Mouse (Mus musculus) CH12.LX (cell line): ENCODE results near the gene Scyl1. TPM values are rescaled to one million over a fixed set of nuclear protein-coding genes. Genes with fewer than 3 reads are reported as not detected.
A peak's percentile ranks its signal among the peaks of the same experiment; 100 is the strongest.

Experiments
- DNase-seq: peaks from one replicate; pipeline ENCODE4 v3.0.0-alpha.2; 2013; ENCODE audit errors: extremely low read depth
- H3K27ac ChIP-seq: 2 replicates; pipeline ENCODE4 v1.5.1; 2012; ENCODE audit warnings: low read depth, mild to moderate bottlenecking, control low read depth, moderate library complexity; ENCODE audit not compliant: insufficient read depth
- H3K27me3 ChIP-seq: replicated peaks from 2 replicates; pipeline ENCODE3; 2012; ENCODE audit warnings: inconsistent platforms
- H3K36me3 ChIP-seq, 2 experiments: replicated peaks in 1 of 2; 2 replicates each; pipeline versions ENCODE3 to v1.6.1; 2012; ENCODE audit warnings: inconsistent platforms in 1 of 2, low read length in 1 of 2, mild to moderate bottlenecking in 1 of 2, mixed read lengths in 1 of 2, moderate library complexity in 1 of 2; ENCODE audit not compliant: control insufficient read depth in 1 of 2, insufficient read depth in 1 of 2
- H3K4me1 ChIP-seq, 2 experiments: 2 replicates each; pipeline ENCODE4 v1.6.1; 2012; ENCODE audit warnings: inconsistent platforms in 1 of 2, moderate library complexity in 1 of 2; ENCODE audit not compliant: insufficient read depth in 2 of 2, control insufficient read depth in 1 of 2
- H3K4me2 ChIP-seq: 2 replicates; pipeline ENCODE4 v1.6.1; 2012; ENCODE audit warnings: low read depth, mild to moderate bottlenecking, control low read depth; ENCODE audit not compliant: poor library complexity, insufficient read depth, severe bottlenecking
- H3K4me3 ChIP-seq, 3 experiments: fragments of 150-350 bp in 1 of 3; sonication (generic) in 1 of 3; replicated peaks in 1 of 3; 2 replicates each; pipeline versions ENCODE3 to v1.5.1; 2011 to 2012; ENCODE audit warnings: low read depth in 2 of 3, low read length in 2 of 3, mild to moderate bottlenecking in 2 of 3, moderate library complexity in 2 of 3, control low read depth in 1 of 3, improper control_type of control experiment in 1 of 3, inconsistent platforms in 1 of 3, mixed read lengths in 1 of 3; ENCODE audit not compliant: poor library complexity in 1 of 3
- H3K79me2 ChIP-seq: replicated peaks from 2 replicates; pipeline ENCODE4 v1.6.1; 2012; ENCODE audit warnings: mild to moderate bottlenecking, moderate library complexity; ENCODE audit not compliant: control insufficient read depth, poor library complexity, insufficient read depth, severe bottlenecking; ENCODE audit errors: extremely low read depth
- H3K9ac ChIP-seq: 2 replicates; pipeline ENCODE4 v1.6.1; 2012; ENCODE audit warnings: low read depth, mild to moderate bottlenecking, control low read depth, moderate library complexity; ENCODE audit not compliant: insufficient read depth
- H3K9me3 ChIP-seq: replicated peaks from 2 replicates; pipeline ENCODE3; 2012; ENCODE audit warnings: low read length, inconsistent platforms, mixed read lengths
- BHLHE40 ChIP-seq: IDR thresholded peaks from 2 replicates; pipeline ENCODE4 v1.6.1; 2011; ENCODE audit warnings: mild to moderate bottlenecking, low read depth, low read length, improper control_type of control experiment
- CHD1 ChIP-seq: IDR thresholded peaks from 2 replicates; pipeline ENCODE4 v1.6.1; 2012; ENCODE audit warnings: low read depth, low read length, improper control_type of control experiment, inconsistent platforms
- CHD2 ChIP-seq: IDR thresholded peaks from 2 replicates; pipeline ENCODE4 v1.6.1; 2011; ENCODE audit warnings: low read length, improper control_type of control experiment
- CTCF ChIP-seq, 2 experiments: IDR thresholded peaks in 1 of 2; conservative IDR thresholded peaks in 1 of 2; 2 replicates each; pipeline ENCODE4 v1.5.1; 2011 to 2012; ENCODE audit warnings: low read depth in 2 of 2, low read length in 2 of 2, improper control_type of control experiment in 1 of 2, inconsistent platforms in 1 of 2, mild to moderate bottlenecking in 1 of 2, moderate library complexity in 1 of 2
- ELF1 ChIP-seq: IDR thresholded peaks from 2 replicates; pipeline ENCODE4 v1.6.1; 2014; ENCODE audit warnings: low read depth, mild to moderate bottlenecking, inconsistent platforms, low read length, improper control_type of control experiment
- ETS1 ChIP-seq: conservative IDR thresholded peaks from 2 replicates; pipeline ENCODE4 v1.6.1; 2012; ENCODE audit warnings: low read depth, mild to moderate bottlenecking, inconsistent platforms, low read length, improper control_type of control experiment, moderate library complexity
- HCFC1 ChIP-seq: IDR thresholded peaks from 2 replicates; pipeline ENCODE4 v1.6.1; 2012; ENCODE audit warnings: low read depth, mild to moderate bottlenecking, inconsistent platforms, low read length, improper control_type of control experiment
- JUN ChIP-seq: IDR thresholded peaks from 2 replicates; pipeline ENCODE4 v1.6.1; 2011; ENCODE audit warnings: low read depth, mild to moderate bottlenecking, low read length, improper control_type of control experiment, moderate library complexity; ENCODE audit not compliant: insufficient read depth
- JUND ChIP-seq: conservative IDR thresholded peaks from 2 replicates; pipeline ENCODE4 v1.6.1; 2011; ENCODE audit warnings: low read depth, low read length, improper control_type of control experiment
- KAT2A ChIP-seq: IDR thresholded peaks from 2 replicates; pipeline ENCODE4 v1.6.1; 2012; ENCODE audit warnings: low read length, improper control_type of control experiment, inconsistent platforms; ENCODE audit not compliant: insufficient replicate concordance
- MAFK ChIP-seq: IDR thresholded peaks from 2 replicates; pipeline ENCODE4 v1.6.1; 2011; ENCODE audit warnings: low read length, improper control_type of control experiment; ENCODE audit not compliant: insufficient replicate concordance
- MAZ ChIP-seq: IDR thresholded peaks from 2 replicates; pipeline ENCODE4 v1.6.1; 2012; ENCODE audit warnings: low read depth, mild to moderate bottlenecking, inconsistent platforms, low read length, improper control_type of control experiment, moderate library complexity
- MEF2A ChIP-seq: IDR thresholded peaks from 2 replicates; pipeline ENCODE4 v1.6.1; 2014; ENCODE audit warnings: low read depth, mild to moderate bottlenecking, inconsistent platforms, low read length, improper control_type of control experiment, borderline replicate concordance
- MXI1 ChIP-seq: IDR thresholded peaks from 2 replicates; pipeline ENCODE4 v1.6.1; 2011; ENCODE audit warnings: mild to moderate bottlenecking, low read depth, low read length, improper control_type of control experiment
- MYC ChIP-seq: IDR thresholded peaks from 2 replicates; pipeline ENCODE4 v1.6.1; 2011; ENCODE audit warnings: low read depth, mild to moderate bottlenecking, improper control_type of control experiment, low read length
- NRF1 ChIP-seq: IDR thresholded peaks from 2 replicates; pipeline ENCODE4 v1.6.1; 2014; ENCODE audit warnings: low read depth, mild to moderate bottlenecking, inconsistent platforms, low read length, improper control_type of control experiment, moderate library complexity
- POLR2A ChIP-seq: IDR thresholded peaks from 2 replicates; pipeline ENCODE4 v1.6.1; 2011; ENCODE audit warnings: low read depth, mild to moderate bottlenecking, improper control_type of control experiment, low read length
- RAD21 ChIP-seq: IDR thresholded peaks from 2 replicates; pipeline ENCODE4 v1.6.1; 2011; ENCODE audit warnings: low read depth, mild to moderate bottlenecking, low read length, improper control_type of control experiment, moderate library complexity
- RCOR1 ChIP-seq: conservative IDR thresholded peaks from 2 replicates; pipeline ENCODE4 v1.6.1; 2012; ENCODE audit warnings: low read depth, mild to moderate bottlenecking, inconsistent platforms, low read length, improper control_type of control experiment
- SIN3A ChIP-seq: IDR thresholded peaks from 2 replicates; pipeline ENCODE4 v1.6.1; 2012; ENCODE audit warnings: low read length, improper control_type of control experiment, inconsistent platforms
- SMC3 ChIP-seq: IDR thresholded peaks from 2 replicates; pipeline ENCODE4 v1.6.1; 2011; ENCODE audit warnings: low read depth, low read length, improper control_type of control experiment
- UBTF ChIP-seq: IDR thresholded peaks from 2 replicates; pipeline ENCODE4 v1.6.1; 2012; ENCODE audit warnings: low read depth, mild to moderate bottlenecking, inconsistent platforms, low read length, improper control_type of control experiment, moderate library complexity
- USF1 ChIP-seq: IDR thresholded peaks from 2 replicates; pipeline ENCODE4 v1.6.1; 2014; ENCODE audit warnings: low read depth, mild to moderate bottlenecking, inconsistent platforms, low read length, improper control_type of control experiment
- ZC3H11A ChIP-seq: IDR thresholded peaks from 2 replicates; pipeline ENCODE4 v1.6.1; 2012; ENCODE audit warnings: low read depth, mild to moderate bottlenecking, inconsistent platforms, low read length, improper control_type of control experiment
- ZMIZ1 ChIP-seq: IDR thresholded peaks from 2 replicates; pipeline ENCODE4 v1.6.1; 2012; ENCODE audit warnings: low read depth, mild to moderate bottlenecking, inconsistent platforms, low read length, improper control_type of control experiment
- dilution Hi-C: fragments of 300-500 bp; cut with MboI; formaldehyde crosslinking; loops from 2 replicates; pipeline ENCODE4 v1.14.3; 2020; ENCODE audit warnings: low sequenced_read_pairs; ENCODE audit not compliant: extremely low pct_unique_long_range_greater_than_20kb, extremely low pct_ligation_motif_present
- in situ Hi-C: fragments of 300-500 bp; cut with MboI; formaldehyde crosslinking; loops from 3 replicates; pipeline ENCODE4 v1.14.3; 2019; ENCODE audit warnings: low sequenced_read_pairs, low pct_ligation_motif_present, low pct_unique_long_range_greater_than_20kb, mixed read lengths
- polyA plus RNA-seq: library from polyadenylated mRNA; unstranded; fragments of >175 nt; gene quantifications from 2 replicates; pipeline ENCODE4 v1.2.1, GENCODE M21; 2012; ENCODE audit warnings: low read depth; ENCODE audit not compliant: insufficient read length
- total RNA-seq, 2 experiments: library from RNA; depleted of rRNA; stranded (reverse); fragments of 300-350 nt in 1 of 2; fragments of >200 nt in 1 of 2; gene quantifications; 2 replicates each; pipeline ENCODE4 v1.2.3; 2012 to 2014

Gene Scyl1
- total and polyA plus RNA-seq, 3 experiments, result 35.1 to 56.1 (median 49.8) TPM

DNA sequence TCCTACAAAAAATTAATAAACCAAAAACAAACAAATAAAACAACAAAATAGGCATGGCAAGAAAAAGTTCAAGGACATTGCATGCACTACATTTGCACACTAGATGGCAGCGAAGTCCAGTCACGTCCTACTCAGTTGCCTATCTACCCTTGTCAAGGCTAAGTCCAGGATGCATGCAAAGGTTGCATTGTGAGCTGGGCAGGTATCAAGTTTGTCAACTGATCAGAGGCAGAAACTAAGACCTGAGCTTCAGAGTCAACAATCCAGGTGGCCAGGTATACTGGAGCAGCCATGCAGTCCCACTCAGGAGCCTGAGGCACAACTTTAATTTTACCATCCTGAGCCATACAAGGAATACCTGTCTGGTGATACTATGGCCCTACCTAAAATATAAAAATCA is 21.9 kb upstream of the Scyl1 start:
- dilution Hi-C loops, result no loop called here

GRCm38 (mm10) chr19:5791329-5791728 is 20.1 kb upstream of the Scyl1 start:
- Histone ChIP-seq H3K79me2 (peaks cover 8% of the 10 kb centered on the region; the same call in 1 of the 2 replicates), H3K4me3 (no peak overlapping the region), H3K9ac (no peak overlapping the region), H3K27ac (no peak overlapping the region), H3K9me3 (no peaks in the 10 kb centered on the region), H3K27me3 (no peaks in the 10 kb centered on the region), H3K4me1 (peaks cover 11 to 56% of the 10 kb centered on the region in 2 experiments), H3K36me3 (peaks cover 10 to 14% of the 10 kb centered on the region in 2 experiments), H3K4me2 (no peak overlapping the region)
- TF ChIP-seq MYC (0 out of 2 replicates have a peak, but pooled peaks have one; percentile 23), BHLHE40 (no peak), ZMIZ1 (no peak), ZC3H11A (no peak), USF1 (no peak), CTCF (conservative IDR thresholded peaks at IDR 0.05 in 1 of 2, IDR thresholded peaks at IDR 0.05 in 1 of 2; ENCODE audit: low read depth in 2 of 2, low read length in 2 of 2) (peak; percentile 22 to 41; a peak in 3 of 4 replicates), SMC3 (no peak), POLR2A (no peak), MAFK (no peak), KAT2A (no peak), NRF1 (no peak), MXI1 (no peak), HCFC1 (no peak), ETS1 (no peak), RAD21 (no peak; the same call in 1 of the 2 replicates)
- DNase-seq, result no peak
- dilution Hi-C loops (no loop called here), in situ Hi-C loops (loop anchor here (5.0 kb wide), 1 partner anchor 56 kb away; no protein-coding TSS in a partner anchor)

More for the DNA sequence above, 21.9 kb upstream of the Scyl1 start:
- Histone ChIP-seq H3K79me2 (peaks cover 25% of the 10 kb centered on the region), H3K27me3 (no peaks in the 10 kb centered on the region), H3K9ac (no peak overlapping the region), H3K4me2 (no peak overlapping the region), H3K9me3 (no peaks in the 10 kb centered on the region), H3K27ac (no peak overlapping the region), H3K4me1 (peaks cover 5 to 46% of the 10 kb centered on the region in 2 experiments; a peak in 3 of 4 replicates), H3K36me3 (peaks cover 27 to 32% of the 10 kb centered on the region in 2 experiments), H3K4me3 (no peak overlapping the region)
- in situ Hi-C loops, result loop anchor here (5.0 kb wide), 1 partner anchor 54 kb away; no protein-coding TSS in a partner anchor
- peak; percentile 84 for DNase-seq
- TF ChIP-seq MAZ (0 out of 2 replicates have a peak, but pooled peaks have one; percentile 54), HCFC1 (no peak), RAD21 (peak; percentile 99), JUN (no peak), ZC3H11A (peak; percentile 89), SMC3 (peak; percentile 98), CHD2 (no peak), POLR2A (peak; percentile 29; the same call in 1 of the 2 replicates), UBTF (no peak), CHD1 (no peak), RCOR1 (0 out of 2 replicates have a peak, but pooled peaks have one; percentile 40), ELF1 (no peak), MEF2A (0 out of 2 replicates have a peak, but pooled peaks have one; percentile 28), MXI1 (no peak), JUND (0 out of 2 replicates have a peak, but pooled peaks have one; percentile 21), CTCF (conservative IDR thresholded peaks at IDR 0.05 in 1 of 2, IDR thresholded peaks at IDR 0.05 in 1 of 2; ENCODE audit: low read depth in 2 of 2, low read length in 2 of 2) (peak; percentile 56 to 96; a peak in 3 of 4 replicates), MYC (0 out of 2 replicates have a peak, but pooled peaks have one; percentile 67), MAFK (peak; percentile 58; the same call in 1 of the 2 replicates), SIN3A (peak; percentile 40; the same call in 1 of the 2 replicates)
